Mouse (Mus musculus) hindbrain, embryonic 12.5 days (tissue): ENCODE results near the gene Gm17349. TPM values are rescaled to one million over a fixed set of nuclear protein-coding genes. Genes with fewer than 3 reads are reported as not detected.
A peak's percentile ranks its signal among the peaks of the same experiment; 100 is the strongest.

Source experiments
- ATAC-seq: fragments of 200-750 bp; cut with Nextera tagmentation; 2 replicates; pipeline ENCODE4 v1.8.0; 2017; ENCODE audit warnings: moderate TSS enrichment; ENCODE audit not compliant: low FRiP score
- H3K27ac ChIP-seq: fragments of 300-500 bp; sonication (generic); 2 replicates; pipeline ENCODE4 v1.5.1; 2016; ENCODE audit warnings: mild to moderate bottlenecking
- H3K27me3 ChIP-seq: fragments of 300-500 bp; sonication (generic); 2 replicates; pipeline ENCODE4 v1.6.1; 2016; ENCODE audit warnings: mild to moderate bottlenecking
- H3K36me3 ChIP-seq: fragments of 300-500 bp; sonication (generic); 2 replicates; pipeline ENCODE4 v1.6.1; 2016; ENCODE audit warnings: mild to moderate bottlenecking
- H3K4me1 ChIP-seq: fragments of 300-500 bp; sonication (generic); 2 replicates; pipeline ENCODE4 v1.6.1; 2016
- H3K4me2 ChIP-seq: fragments of 300-500 bp; sonication (generic); replicated peaks from 2 replicates; pipeline ENCODE4 v1.6.1; 2016; ENCODE audit warnings: mild to moderate bottlenecking
- H3K4me3 ChIP-seq: fragments of 300-500 bp; sonication (generic); 2 replicates; pipeline ENCODE4 v1.5.1; 2016; ENCODE audit warnings: mild to moderate bottlenecking
- H3K9ac ChIP-seq: fragments of 300-500 bp; sonication (generic); 2 replicates; pipeline ENCODE4 v1.6.1; 2016; ENCODE audit warnings: mild to moderate bottlenecking, moderate library complexity
- H3K9me3 ChIP-seq: fragments of 300-500 bp; sonication (generic); replicated peaks from 2 replicates; pipeline ENCODE4 v1.6.1; 2016; ENCODE audit warnings: mild to moderate bottlenecking
- WGBS: fragments of 180-500 bp; shearing (Covaris S2); methylation state at CpG from one replicate; pipeline ENCODE4 v1.1.7; 2016; 5-methylcytosine and 5-hydroxymethylcytosine counted together
- polyA plus RNA-seq: library from polyadenylated mRNA; unstranded; fragments of >200 nt; fragmentation: Nextera tagmentation; extraction: Ambion mirVana; gene quantifications from 2 replicates; pipeline ENCODE4 v1.2.1, GENCODE M21; 2016

Gene Gm17349
- polyA plus RNA-seq, 1 experiment from 2014 or later, result not detected

GRCm38 (mm10) chr15:99726549-99726948 is 21.3 kb upstream of the Gm17349 start:
- peaks cover 30% of the 10 kb centered on the region for H3K4me1 ChIP-seq
- ATAC-seq, result no peak
- peak overlapping the region; percentile 73 for H3K4me2 ChIP-seq
- H3K27me3 ChIP-seq, result no peaks in the 10 kb centered on the region
- H3K36me3 ChIP-seq, result peaks cover 37% of the 10 kb centered on the region
- WGBS, result 85% methylated on average over 2 of the region's 2 CpGs
- H3K27ac ChIP-seq, result peak overlapping the region; percentile 94; the same call in 1 of the 2 replicates
- peak overlapping the region; percentile 96 for H3K9ac ChIP-seq
- 0 out of 2 replicates have a peak, but pooled peaks cover 4% of the 10 kb centered on the region for H3K9me3 ChIP-seq
- H3K4me3 ChIP-seq, result peak overlapping the region; percentile 91

DNA sequence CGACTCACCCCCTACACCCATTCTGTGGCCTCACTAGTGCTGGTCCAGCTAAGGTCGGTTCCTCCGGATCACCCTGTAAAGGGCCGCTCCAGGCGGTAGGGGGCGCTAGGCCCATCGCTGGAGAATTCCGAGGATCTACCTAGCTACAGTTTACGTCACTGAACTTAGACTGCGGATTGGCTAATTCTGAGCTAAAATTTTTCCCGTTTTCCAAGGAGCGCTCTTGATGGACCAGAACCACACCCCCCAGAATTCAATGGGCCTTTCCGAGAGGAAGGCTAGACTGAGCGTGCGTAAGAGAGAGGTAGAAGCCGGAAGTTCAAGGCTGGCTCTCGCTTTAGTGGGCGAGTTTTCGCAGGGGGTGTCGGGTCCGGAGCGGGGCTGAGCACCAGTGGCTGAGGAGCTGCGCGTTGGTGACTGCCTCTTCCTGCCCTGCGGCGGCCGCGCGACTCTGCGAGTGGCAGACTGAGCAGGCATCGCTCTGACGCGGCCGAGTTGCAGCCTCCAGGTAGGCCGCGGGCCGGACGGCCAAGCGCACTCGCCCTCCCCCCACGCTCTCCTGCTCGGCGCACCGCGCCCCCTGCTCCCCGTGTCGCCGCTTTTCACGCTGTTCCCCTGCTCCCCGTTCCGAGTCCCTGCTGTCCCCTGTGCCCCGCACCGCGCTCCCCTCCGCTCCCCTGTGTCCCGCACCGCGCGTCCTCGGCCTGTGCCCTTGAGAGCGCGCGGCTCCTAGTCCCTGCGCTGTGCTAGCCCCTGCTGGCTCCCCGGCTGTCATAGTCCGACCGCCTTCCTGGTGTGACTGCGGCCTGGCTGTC is 20.3 kb upstream of the Gm17349 start, which contains the start of gene Cox14:
TSS of gene Cox14 (plus strand) at position 278 of the 815 bp plus-strand sequence.
- 0 out of 2 replicates have a peak, but pooled peaks cover 4% of the 10 kb centered on the region for H3K9me3 ChIP-seq
- peak within 1 kb of the TSS; percentile 94 for H3K27ac ChIP-seq
- under 1% methylated on average over 56 of the region's 68 CpGs for WGBS
- peaks cover 30% of the 10 kb centered on the region for H3K4me1 ChIP-seq
- H3K4me2 ChIP-seq, result peak within 1 kb of the TSS; percentile 73
- H3K9ac ChIP-seq, result peak within 1 kb of the TSS; percentile 96
- peak within 1 kb of the TSS; percentile 91 for H3K4me3 ChIP-seq
- H3K36me3 ChIP-seq, result peaks cover 44% of the 10 kb centered on the region
- H3K27me3 ChIP-seq, result no peaks in the 10 kb centered on the region
- ATAC-seq, result peak; percentile 95

DNA sequence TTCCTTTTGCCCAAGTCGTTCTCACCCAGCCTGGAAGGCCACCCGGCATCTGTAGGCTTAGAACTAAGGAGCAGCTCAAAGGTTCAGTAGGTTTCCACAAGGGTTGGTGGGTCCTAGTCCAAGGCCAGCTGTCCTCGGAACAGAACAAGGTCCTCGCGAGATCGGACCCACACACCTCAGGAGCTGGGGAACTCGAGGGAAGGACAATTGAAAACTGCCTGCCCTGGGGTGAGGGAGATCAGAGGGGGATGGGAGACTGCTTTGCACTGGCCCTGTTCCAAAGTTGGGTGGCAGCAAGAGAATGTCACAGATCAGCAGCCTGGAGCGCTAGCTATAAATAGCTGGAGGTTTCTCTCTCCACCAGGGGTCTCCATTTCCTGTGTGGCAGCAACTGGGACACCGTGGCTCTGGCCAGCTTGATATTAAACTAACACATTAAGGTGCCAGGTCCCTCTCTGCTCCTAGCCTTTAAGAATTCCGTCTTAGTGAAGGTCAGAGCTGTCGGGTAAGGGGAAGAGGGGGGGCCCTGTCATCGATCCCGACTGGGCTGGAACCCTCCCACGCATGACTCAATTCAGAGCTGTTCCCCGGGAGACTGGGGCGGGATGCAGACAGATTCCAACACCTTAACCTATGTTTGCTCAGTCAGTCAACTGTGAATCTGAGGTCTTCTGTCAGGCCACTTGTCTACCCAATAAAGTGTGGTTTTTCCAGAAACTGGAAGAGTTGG is 19.2 kb upstream of the Gm17349 start:
- WGBS, result 9% methylated on average over 16 of the region's 16 CpGs
- peaks cover 30% of the 10 kb centered on the region for H3K4me1 ChIP-seq
- peak; percentile 32 for ATAC-seq
- H3K9ac ChIP-seq, result peak overlapping the region; percentile 44
- H3K27me3 ChIP-seq, result no peaks in the 10 kb centered on the region
- H3K27ac ChIP-seq, result peak overlapping the region; percentile 78
- peaks cover 52% of the 10 kb centered on the region for H3K36me3 ChIP-seq
- H3K4me3 ChIP-seq, result peak overlapping the region; percentile 91
- 0 out of 2 replicates have a peak, but pooled peaks cover 4% of the 10 kb centered on the region for H3K9me3 ChIP-seq
- peak overlapping the region; percentile 73 for H3K4me2 ChIP-seq

DNA sequence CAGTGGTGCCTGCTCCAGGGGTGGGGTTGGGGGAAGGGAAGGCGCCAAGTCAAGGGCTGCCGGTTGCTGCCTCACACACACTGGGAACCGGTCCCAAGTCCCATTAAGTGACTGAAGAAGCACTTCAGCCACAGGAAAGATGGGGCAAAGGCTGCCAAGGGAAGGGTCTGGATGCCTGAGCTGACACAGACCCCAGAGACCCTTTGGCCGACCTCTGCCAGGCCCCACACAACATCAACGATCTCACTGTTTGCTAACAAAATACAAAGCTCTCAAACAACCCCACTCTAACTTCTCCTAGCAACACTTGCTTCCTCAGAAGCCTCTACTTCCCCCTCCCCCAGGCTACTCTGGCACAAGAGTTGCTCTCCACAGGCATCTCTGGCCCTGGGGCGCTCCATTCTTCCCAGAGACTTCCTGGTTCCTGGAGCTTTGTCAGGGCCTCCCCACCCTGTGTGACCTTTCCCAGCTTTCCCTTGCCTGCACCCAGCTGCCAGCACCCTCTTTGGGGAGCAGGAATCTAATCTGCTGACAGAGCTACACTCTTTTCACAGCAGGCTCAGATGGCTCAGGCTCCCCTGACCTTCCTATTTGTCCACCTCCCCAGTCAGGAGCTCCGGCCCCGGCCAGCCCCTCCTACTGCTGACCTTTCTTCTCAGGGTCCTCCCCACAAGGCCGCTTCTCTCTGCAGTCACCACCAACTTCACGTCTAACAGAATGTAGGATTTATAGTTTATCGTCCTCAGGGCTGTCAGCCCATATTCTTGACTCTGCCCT is 18.4 kb upstream of the Gm17349 start:
- H3K27ac ChIP-seq, result peak overlapping the region; percentile 78
- peak overlapping the region; percentile 38 for H3K9ac ChIP-seq
- peaks cover 50% of the 10 kb centered on the region for H3K36me3 ChIP-seq
- peak overlapping the region; percentile 73; the same call in 1 of the 2 replicates for H3K4me2 ChIP-seq
- H3K27me3 ChIP-seq, result no peaks in the 10 kb centered on the region
- H3K9me3 ChIP-seq, result no peaks in the 10 kb centered on the region
- no peak for ATAC-seq
- H3K4me1 ChIP-seq, result peaks cover 30% of the 10 kb centered on the region
- no peak overlapping the region for H3K4me3 ChIP-seq
- 12% methylated on average over 11 of the region's 11 CpGs for WGBS

DNA sequence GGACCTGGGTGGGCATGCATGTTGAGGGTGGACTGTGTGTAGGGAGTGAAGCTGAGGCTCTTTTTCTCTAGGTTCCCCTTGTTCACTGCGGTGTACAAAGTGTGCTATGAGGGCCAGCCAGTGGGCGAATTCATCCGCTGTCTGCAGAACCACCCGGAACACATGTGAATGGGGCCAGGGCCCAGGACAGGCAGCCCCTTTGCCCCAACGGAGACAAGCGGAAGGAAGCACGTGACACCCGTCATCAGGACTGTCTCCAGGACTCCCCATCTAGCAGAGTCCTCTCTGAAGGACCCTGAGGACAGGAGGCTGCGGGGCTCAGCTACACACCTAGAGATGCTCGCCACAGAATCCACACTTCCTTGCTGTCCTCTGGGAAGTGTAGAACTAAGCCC is 17.8 kb upstream of the Gm17349 start:
- no peaks in the 10 kb centered on the region for H3K9me3 ChIP-seq
- peaks cover 50% of the 10 kb centered on the region for H3K36me3 ChIP-seq
- H3K27me3 ChIP-seq, result no peaks in the 10 kb centered on the region
- no peak for ATAC-seq
- H3K4me3 ChIP-seq, result no peak overlapping the region
- H3K4me1 ChIP-seq, result peaks cover 30% of the 10 kb centered on the region
- 47% methylated on average over 10 of the region's 10 CpGs for WGBS
- H3K27ac ChIP-seq, result peak overlapping the region; percentile 78
- peak overlapping the region; percentile 6; the same call in 1 of the 2 replicates for H3K9ac ChIP-seq
- no peak overlapping the region for H3K4me2 ChIP-seq

GRCm38 (mm10) chr15:99721921-99722743 is 16.8 kb upstream of the Gm17349 start:
- Histone ChIP-seq H3K27me3 (no peaks in the 10 kb centered on the region), H3K4me3 (no peak overlapping the region), H3K36me3 (peaks cover 48% of the 10 kb centered on the region)

DNA sequence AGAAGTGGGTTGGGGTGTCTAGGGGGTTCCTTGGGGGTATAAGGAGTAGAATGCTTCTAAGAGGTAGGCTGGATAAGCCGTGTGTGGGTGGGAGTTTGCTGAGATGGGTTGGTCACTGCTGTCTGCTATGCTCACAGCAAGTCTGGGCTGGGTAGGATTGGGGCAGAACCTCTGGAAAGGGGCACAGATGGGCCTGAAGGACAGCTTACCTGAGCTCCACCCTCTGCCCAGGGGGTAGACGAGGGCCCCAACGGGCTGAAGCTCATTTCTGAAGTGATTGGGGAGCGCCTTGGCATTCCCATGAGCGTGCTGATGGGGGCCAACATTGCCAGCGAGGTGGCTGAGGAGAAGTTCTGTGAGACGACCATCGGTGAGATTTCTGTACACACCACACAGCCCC is 14.6 kb upstream of the Gm17349 start:
- WGBS, result 83% methylated on average over 8 of the region's 8 CpGs

More at GRCm38 (mm10) chr15:99721921-99722743, 16.8 kb upstream of the Gm17349 start:
- no peaks in the 10 kb centered on the region for H3K9me3 ChIP-seq
- 83% methylated on average over 25 of the region's 25 CpGs for WGBS
- no peak overlapping the region for H3K9ac ChIP-seq
- no peak for ATAC-seq
- no peak overlapping the region for H3K4me2 ChIP-seq
- peaks cover 35% of the 10 kb centered on the region for H3K4me1 ChIP-seq
- no peak overlapping the region for H3K27ac ChIP-seq

DNA sequence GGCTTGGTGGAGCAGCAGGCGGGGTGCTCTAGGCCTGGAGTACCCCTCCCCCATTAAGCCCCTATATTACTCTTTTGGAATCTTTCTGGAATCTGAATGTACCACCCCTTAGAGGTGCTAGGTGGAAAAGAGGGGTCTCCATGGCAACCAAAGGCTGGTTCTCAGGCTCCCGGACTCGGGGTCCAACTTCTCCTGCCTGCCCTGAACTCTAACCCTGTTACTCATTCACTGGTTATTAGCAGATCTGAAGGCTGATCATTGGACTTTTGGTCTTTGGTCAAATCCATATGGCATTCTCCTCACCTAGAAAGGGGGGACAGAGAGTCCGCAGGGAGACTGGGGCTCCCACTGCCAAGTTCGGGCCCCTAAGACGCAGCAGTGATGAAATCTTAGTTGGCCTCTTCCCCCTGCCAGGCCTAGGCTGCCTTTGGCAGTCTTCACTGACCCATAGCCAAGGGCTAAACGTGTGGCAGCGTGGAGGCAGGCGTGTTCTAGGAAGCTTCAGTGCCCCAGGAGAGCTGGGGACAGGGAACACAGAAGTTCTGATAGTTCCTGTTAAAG is 13.3 kb upstream of the Gm17349 start:
- peaks cover 24% of the 10 kb centered on the region for H3K4me1 ChIP-seq
- H3K4me3 ChIP-seq, result no peak overlapping the region
- WGBS, result 86% methylated on average over 9 of the region's 9 CpGs
- H3K9me3 ChIP-seq, result no peaks in the 10 kb centered on the region
- H3K9ac ChIP-seq, result no peak overlapping the region
- no peak overlapping the region for H3K27ac ChIP-seq
- H3K36me3 ChIP-seq, result peaks cover 68% of the 10 kb centered on the region
- H3K27me3 ChIP-seq, result no peaks in the 10 kb centered on the region
- H3K4me2 ChIP-seq, result no peak overlapping the region
- no peak for ATAC-seq

More for the DNA sequence above, 14.6 kb upstream of the Gm17349 start:
- Histone ChIP-seq H3K4me2 (no peak overlapping the region), H3K9ac (no peak overlapping the region), H3K9me3 (no peaks in the 10 kb centered on the region), H3K27me3 (no peaks in the 10 kb centered on the region), H3K4me1 (peaks cover 31% of the 10 kb centered on the region), H3K27ac (no peak overlapping the region), H3K36me3 (peaks cover 61% of the 10 kb centered on the region), H3K4me3 (no peak overlapping the region)
- ATAC-seq, result no peak

DNA sequence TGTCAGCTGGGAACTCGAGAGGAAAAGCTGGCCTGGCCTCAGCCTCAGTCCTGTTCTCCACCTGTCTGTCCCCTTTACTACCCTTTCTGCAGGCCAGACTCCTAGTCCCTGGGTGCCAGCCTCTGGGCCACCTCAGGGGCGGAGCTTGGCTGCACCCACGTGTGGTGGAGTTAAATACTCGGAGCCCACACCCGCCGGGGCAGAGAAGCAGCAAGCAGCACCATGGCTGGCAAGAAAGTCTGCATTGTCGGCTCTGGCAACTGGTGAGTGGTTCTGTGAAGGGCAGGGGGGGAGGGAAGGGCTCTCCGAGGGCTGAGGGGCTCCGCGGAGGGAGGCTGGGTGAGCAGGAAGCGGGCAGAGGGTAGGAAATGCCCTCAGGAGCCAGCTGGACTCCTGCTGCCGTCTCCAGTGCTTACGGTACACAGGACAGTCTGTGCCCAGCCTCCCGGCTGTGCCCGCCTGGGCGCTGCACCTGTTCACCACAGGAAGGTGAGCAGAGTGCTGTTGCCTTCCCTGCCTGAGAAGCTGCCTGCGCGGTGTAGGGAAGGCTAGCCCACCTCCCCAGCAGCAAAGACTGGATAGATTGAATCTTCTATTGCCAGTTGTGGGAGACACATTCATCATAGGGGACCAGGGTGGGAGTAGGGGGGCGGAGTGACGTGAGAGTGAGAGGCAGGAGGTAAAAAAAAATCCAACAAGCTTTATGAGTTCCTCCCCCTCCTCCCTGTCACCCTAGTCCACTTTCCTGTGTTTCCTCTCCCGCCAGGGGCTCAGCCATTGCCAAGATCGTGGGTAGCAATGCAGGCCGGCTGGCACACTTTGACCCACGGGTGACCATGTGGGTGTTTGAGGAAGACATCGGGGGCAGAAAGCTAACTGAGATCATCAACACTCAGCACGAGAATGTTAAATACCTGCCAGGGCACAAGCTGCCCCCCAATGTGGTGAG is 12.4 kb upstream of the Gm17349 start, which contains the start of gene Gpd1:
TSS of gene Gpd1 (plus strand) at position 130 of the 949 bp plus-strand sequence.
- H3K27me3 ChIP-seq, result no peaks in the 10 kb centered on the region
- no peaks in the 10 kb centered on the region for H3K9me3 ChIP-seq
- peaks cover 72% of the 10 kb centered on the region for H3K36me3 ChIP-seq
- no peak within 1 kb of the TSS for H3K27ac ChIP-seq
- 69% methylated on average over 26 of the region's 26 CpGs for WGBS
- H3K4me3 ChIP-seq, result no peak within 1 kb of the TSS
- no peak for ATAC-seq
- no peak within 1 kb of the TSS for H3K4me2 ChIP-seq
- no peak within 1 kb of the TSS; the same call in 1 of the 2 replicates for H3K9ac ChIP-seq
- H3K4me1 ChIP-seq, result peaks cover 23% of the 10 kb centered on the region

- H3K9ac ChIP-seq, result no peak overlapping the region
- ATAC-seq, result no peak
- 88% methylated on average over 12 of the region's 12 CpGs for WGBS
- H3K36me3 ChIP-seq, result peaks cover 76% of the 10 kb centered on the region
- peaks cover 23% of the 10 kb centered on the region for H3K4me1 ChIP-seq
- no peak overlapping the region for H3K27ac ChIP-seq
- H3K9me3 ChIP-seq, result no peaks in the 10 kb centered on the region
- no peak overlapping the region for H3K4me3 ChIP-seq
- H3K4me2 ChIP-seq, result no peak overlapping the region
- no peaks in the 10 kb centered on the region for H3K27me3 ChIP-seq
These were observed 11.5 kb upstream of the Gm17349 start for GRCm38 (mm10) chr15:99716814-99717213.
